Mouse (Mus musculus): ENCODE results near the gene Lrrc63. TPM values are rescaled to one million over a fixed set of nuclear protein-coding genes. Genes with fewer than 3 reads are reported as not detected.

The Lrrc63 gene
- polyA plus RNA-seq, 1 experiment from 2014 or later, result not detected

DNA sequence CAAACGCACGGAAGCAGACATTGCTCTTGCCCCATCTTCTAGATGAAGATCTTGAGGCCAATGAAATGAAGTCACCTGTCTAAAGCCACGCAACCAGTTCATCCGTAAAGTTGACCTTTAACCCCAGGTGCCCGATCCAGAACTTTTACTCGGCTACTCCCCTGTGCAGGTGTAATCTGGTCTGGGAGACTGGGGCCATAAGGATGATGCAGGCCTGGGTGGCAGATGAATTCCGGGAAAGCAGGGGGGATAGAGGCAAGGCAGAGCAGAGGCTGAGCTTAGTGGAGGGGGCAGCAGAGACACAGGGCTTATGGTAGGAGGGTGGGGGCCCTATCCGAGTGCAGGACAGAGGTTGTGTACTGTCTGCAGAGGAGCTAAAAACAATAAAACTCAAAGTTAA is 43.6 kb upstream of the Lrrc63 start:
- Histone ChIP-seq H3K4me2 (replicated peaks) (no peak overlapping the region), H3K36me3 (replicated peaks; ENCODE audit: control insufficient read depth, insufficient read depth) (no peaks in the 10 kb centered on the region), H3K27me3 (ENCODE audit: control insufficient read depth, insufficient read depth, low read length) (no peaks in the 10 kb centered on the region), H3K9ac (no peak overlapping the region), H3K9me3 (ENCODE audit: control insufficient read depth, low read length) (no peaks in the 10 kb centered on the region), H3K4me1 (replicated peaks; ENCODE audit: control insufficient read depth, insufficient read depth, low read length) (no peaks in the 10 kb centered on the region), H3K4me3 (replicated peaks; ENCODE audit: low read length) (no peak overlapping the region), H3K27ac (no peak overlapping the region)
- WGBS, result 86% methylated on average over 8 of the region's 8 CpGs
- ATAC-seq (ENCODE audit: low FRiP score) (no peak), DNase-seq (ENCODE audit: low spot score) (no peak)

DNA sequence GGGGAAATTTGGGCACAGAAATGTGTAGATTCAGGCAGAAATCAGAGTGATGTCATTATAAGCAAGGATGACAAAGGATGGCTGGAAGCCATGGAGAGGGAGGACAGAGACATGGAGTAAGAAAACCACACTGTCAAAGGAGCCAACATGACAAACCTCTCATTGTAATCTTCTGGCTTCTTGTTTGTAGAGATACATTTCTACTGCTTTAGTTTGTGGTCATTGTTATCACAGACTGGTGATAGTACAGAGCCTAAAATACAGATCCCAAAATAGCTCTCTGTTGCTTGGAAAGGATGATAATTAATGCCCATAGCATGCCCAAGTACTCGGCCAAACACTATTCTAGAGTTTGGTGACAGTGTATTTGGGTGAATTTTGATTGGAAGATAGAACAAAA is 39.9 kb upstream of the Lrrc63 start:
- Histone ChIP-seq H3K27ac (no peak overlapping the region), H3K27me3 (ENCODE audit: control insufficient read depth, insufficient read depth, low read length) (no peaks in the 10 kb centered on the region), H3K36me3 (replicated peaks; ENCODE audit: control insufficient read depth, insufficient read depth) (no peaks in the 10 kb centered on the region), H3K9me3 (ENCODE audit: control insufficient read depth, low read length) (no peaks in the 10 kb centered on the region), H3K9ac (no peak overlapping the region), H3K4me3 (replicated peaks; ENCODE audit: low read length) (no peak overlapping the region), H3K4me1 (replicated peaks; ENCODE audit: control insufficient read depth, insufficient read depth, low read length) (no peaks in the 10 kb centered on the region), H3K4me2 (replicated peaks) (no peak overlapping the region)
- ATAC-seq (ENCODE audit: low FRiP score) (no peak), DNase-seq (ENCODE audit: low spot score) (no peak)
- 91% methylated on average over 1 of the region's 1 CpGs for WGBS

DNA sequence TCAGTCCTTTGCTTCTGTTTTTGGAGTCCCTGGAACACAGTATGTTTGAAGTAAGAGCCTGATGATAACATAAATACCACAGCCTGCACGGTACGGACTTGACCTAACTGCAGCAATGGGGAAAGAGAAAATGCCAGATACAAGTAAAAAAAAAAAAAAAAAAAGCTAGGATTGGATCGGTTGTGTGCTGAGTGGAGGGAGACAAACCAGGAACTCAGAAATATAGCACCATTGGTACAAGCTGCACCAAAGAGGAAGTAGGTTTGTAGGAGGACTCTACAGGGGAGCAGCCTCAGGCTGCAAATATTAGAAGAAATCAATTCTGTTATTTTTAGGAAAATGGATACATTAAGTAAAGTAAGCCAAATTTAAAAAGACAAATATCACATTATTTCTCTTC is 37.8 kb upstream of the Lrrc63 start:
- DNase-seq (ENCODE audit: low spot score) (no peak), ATAC-seq (ENCODE audit: low FRiP score) (no peak)
- Histone ChIP-seq H3K4me3 (replicated peaks; ENCODE audit: low read length) (no peak overlapping the region), H3K4me2 (replicated peaks) (no peak overlapping the region), H3K9me3 (ENCODE audit: control insufficient read depth, low read length) (no peaks in the 10 kb centered on the region), H3K4me1 (replicated peaks; ENCODE audit: control insufficient read depth, insufficient read depth, low read length) (no peaks in the 10 kb centered on the region), H3K27me3 (ENCODE audit: control insufficient read depth, insufficient read depth, low read length) (no peaks in the 10 kb centered on the region), H3K27ac (no peak overlapping the region), H3K36me3 (replicated peaks; ENCODE audit: control insufficient read depth, insufficient read depth) (no peaks in the 10 kb centered on the region), H3K9ac (no peak overlapping the region)
- WGBS, result 83% methylated on average over 3 of the region's 3 CpGs

DNA sequence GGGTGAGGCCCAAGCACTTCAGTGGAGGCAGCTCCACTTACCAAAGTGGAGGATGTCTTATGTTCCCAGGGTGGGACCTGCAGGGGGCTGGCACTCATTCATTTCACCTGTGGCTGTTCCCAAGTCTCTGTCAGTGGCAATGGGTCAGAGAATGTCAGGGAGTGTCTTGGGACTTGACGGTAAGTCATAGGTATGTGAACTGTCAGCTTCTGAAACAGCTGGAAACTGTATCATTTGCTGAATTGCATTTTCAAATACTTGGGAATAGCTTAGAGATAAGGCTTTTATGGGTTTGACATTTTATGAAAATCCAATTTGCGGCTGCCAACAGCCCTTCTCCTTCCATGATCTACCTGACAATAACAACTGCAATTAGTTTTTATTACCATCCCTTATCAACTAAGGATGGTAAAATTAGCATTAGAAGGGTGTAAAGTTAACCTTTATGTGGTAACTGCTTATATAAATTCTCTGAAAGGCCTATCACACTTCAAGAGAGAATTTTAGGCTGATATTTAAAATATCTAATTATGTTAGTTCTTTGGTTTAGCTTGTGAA is 35.0 kb upstream of the Lrrc63 start:
- Histone ChIP-seq H3K9me3 (ENCODE audit: control insufficient read depth, low read length) (no peaks in the 10 kb centered on the region), H3K27ac (no peak overlapping the region), H3K4me2 (replicated peaks) (no peak overlapping the region), H3K27me3 (ENCODE audit: control insufficient read depth, insufficient read depth, low read length) (no peaks in the 10 kb centered on the region), H3K9ac (no peak overlapping the region), H3K4me3 (replicated peaks; ENCODE audit: low read length) (no peak overlapping the region), H3K36me3 (replicated peaks; ENCODE audit: control insufficient read depth, insufficient read depth) (no peaks in the 10 kb centered on the region), H3K4me1 (replicated peaks; ENCODE audit: control insufficient read depth, insufficient read depth, low read length) (no peaks in the 10 kb centered on the region)
- 94% methylated on average over 2 of the region's 2 CpGs for WGBS
- ATAC-seq (ENCODE audit: low FRiP score) (no peak), DNase-seq (ENCODE audit: low spot score) (no peak)

DNA sequence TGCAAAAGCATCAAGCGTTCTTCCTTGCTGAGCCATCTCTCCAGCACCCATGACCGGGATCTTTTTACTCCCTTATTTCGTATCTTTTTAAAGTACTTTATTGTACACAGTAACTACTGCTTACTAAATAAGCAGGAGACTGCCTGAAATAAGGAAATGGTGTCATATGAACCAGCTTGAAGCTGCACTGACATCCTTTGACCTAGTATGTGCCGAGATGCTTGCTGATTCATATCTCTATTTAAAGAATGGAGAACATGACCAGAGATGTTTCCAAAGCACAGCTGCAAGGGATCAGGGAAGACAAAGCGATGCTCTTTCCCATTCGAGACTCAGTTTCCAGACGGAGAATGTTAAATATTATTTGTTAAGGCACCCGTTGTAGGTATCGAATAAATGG is 33.7 kb upstream of the Lrrc63 start:
- no peak overlapping the region for H3K4me3 ChIP-seq (replicated peaks; ENCODE audit: low read length)
- ATAC-seq (ENCODE audit: low FRiP score) (no peak), DNase-seq (ENCODE audit: low spot score) (no peak)
- WGBS, result 96% methylated on average over 9 of the region's 9 CpGs
- no peaks in the 10 kb centered on the region for H3K36me3 ChIP-seq (replicated peaks; ENCODE audit: control insufficient read depth, insufficient read depth)
- no peak overlapping the region for H3K27ac ChIP-seq
- no peak overlapping the region for H3K9ac ChIP-seq
- no peaks in the 10 kb centered on the region for H3K9me3 ChIP-seq (ENCODE audit: control insufficient read depth, low read length)
- no peak overlapping the region for H3K4me2 ChIP-seq (replicated peaks)
- H3K4me1 ChIP-seq (replicated peaks; ENCODE audit: control insufficient read depth, insufficient read depth, low read length), result no peaks in the 10 kb centered on the region
- no peaks in the 10 kb centered on the region for H3K27me3 ChIP-seq (ENCODE audit: control insufficient read depth, insufficient read depth, low read length)

DNA sequence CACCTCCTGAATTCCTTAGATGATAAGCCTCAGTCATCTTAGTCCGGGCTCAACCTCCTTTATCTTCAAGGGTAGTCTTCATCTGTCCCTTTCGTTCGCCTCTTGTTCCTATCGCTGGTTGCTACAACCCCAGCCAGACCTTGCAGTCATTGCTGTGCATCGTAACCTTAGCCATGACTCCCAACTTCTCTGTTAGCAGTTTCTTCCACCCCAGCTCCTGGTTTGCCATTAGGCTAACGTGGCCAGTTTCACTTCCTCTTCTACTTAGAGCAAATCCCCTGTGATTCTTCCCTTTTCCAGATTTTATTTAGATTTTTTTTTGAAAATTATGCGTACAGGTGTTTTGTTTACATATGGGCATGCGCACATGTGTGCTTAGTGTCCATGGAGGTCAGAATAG is 33.2 kb upstream of the Lrrc63 start:
- H3K27me3 ChIP-seq (ENCODE audit: control insufficient read depth, insufficient read depth, low read length), result no peaks in the 10 kb centered on the region

DNA sequence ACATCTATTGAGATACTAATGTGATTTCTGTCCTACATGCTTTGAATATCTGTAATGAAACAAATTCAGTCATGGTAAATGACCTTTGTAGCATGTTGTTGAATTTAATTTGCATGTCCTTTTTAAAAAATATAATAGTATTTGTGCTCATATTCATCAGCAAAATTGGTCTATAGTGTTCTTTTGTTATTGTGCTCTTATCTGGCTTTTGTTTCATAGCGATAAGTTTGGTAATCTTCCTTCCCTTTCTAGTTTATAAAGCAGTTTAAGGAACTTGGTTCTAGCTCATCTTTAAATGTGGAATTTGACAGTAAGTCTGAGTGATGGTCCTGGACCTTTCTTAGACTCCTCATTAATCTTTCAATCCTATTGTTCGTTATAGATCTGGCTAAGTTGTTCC is 28.7 kb upstream of the Lrrc63 start:
- ATAC-seq (ENCODE audit: low FRiP score) (no peak), DNase-seq (ENCODE audit: low spot score) (no peak)
- no peak overlapping the region for H3K27ac ChIP-seq
- H3K27me3 ChIP-seq (ENCODE audit: control insufficient read depth, insufficient read depth, low read length), result no peaks in the 10 kb centered on the region
- no peaks in the 10 kb centered on the region for H3K9me3 ChIP-seq (ENCODE audit: control insufficient read depth, low read length)
- no peak overlapping the region for H3K9ac ChIP-seq
- H3K4me2 ChIP-seq (replicated peaks), result no peak overlapping the region
- H3K4me1 ChIP-seq (replicated peaks; ENCODE audit: control insufficient read depth, insufficient read depth, low read length), result no peaks in the 10 kb centered on the region
- no peak overlapping the region for H3K4me3 ChIP-seq (replicated peaks; ENCODE audit: low read length)
- 89% methylated on average over 2 of the region's 2 CpGs for WGBS
- no peaks in the 10 kb centered on the region for H3K36me3 ChIP-seq (replicated peaks; ENCODE audit: control insufficient read depth, insufficient read depth)

More for the DNA sequence above, 33.2 kb upstream of the Lrrc63 start:
- DNase-seq (ENCODE audit: low spot score), result no peak
- ATAC-seq (ENCODE audit: low FRiP score), result no peak
- Histone ChIP-seq H3K27ac (no peak overlapping the region), H3K4me1 (replicated peaks; ENCODE audit: control insufficient read depth, insufficient read depth, low read length) (no peaks in the 10 kb centered on the region), H3K4me2 (replicated peaks) (no peak overlapping the region), H3K4me3 (replicated peaks; ENCODE audit: low read length) (no peak overlapping the region), H3K9ac (no peak overlapping the region), H3K36me3 (replicated peaks; ENCODE audit: control insufficient read depth, insufficient read depth) (no peaks in the 10 kb centered on the region), H3K9me3 (ENCODE audit: control insufficient read depth, low read length) (no peaks in the 10 kb centered on the region)
- WGBS, result 92% methylated on average over 8 of the region's 8 CpGs

DNA sequence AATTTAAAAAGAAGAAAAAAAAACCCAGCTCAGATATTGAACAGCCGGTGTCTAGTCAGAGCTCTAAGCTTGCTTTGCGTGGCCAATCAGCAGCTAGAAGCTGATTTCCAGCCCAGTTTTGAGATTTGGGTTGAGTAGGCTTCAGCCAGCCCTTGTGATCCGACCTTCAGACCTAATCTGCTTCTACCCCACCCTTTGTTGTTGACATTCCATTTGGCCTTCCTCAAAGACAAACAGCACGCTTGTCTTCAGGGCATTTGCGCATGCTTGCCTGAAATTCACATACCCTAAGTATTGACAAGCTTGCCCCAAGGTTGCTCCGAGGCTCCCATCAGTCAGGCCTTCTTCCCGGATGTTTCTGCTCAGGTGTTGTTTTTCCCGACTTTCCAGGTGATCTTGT is 23.8 kb upstream of the Lrrc63 start:
- Histone ChIP-seq H3K9ac (no peak overlapping the region), H3K4me2 (replicated peaks) (no peak overlapping the region), H3K27me3 (ENCODE audit: control insufficient read depth, insufficient read depth, low read length) (no peaks in the 10 kb centered on the region), H3K9me3 (ENCODE audit: control insufficient read depth, low read length) (no peaks in the 10 kb centered on the region), H3K4me1 (replicated peaks; ENCODE audit: control insufficient read depth, insufficient read depth, low read length) (no peaks in the 10 kb centered on the region), H3K36me3 (replicated peaks; ENCODE audit: control insufficient read depth, insufficient read depth) (no peaks in the 10 kb centered on the region), H3K27ac (no peak overlapping the region), H3K4me3 (replicated peaks; ENCODE audit: low read length) (no peak overlapping the region)
- no peak for ATAC-seq (ENCODE audit: low FRiP score)
- 90% methylated on average over 8 of the region's 8 CpGs for WGBS
- no peak for DNase-seq (ENCODE audit: low spot score)

DNA sequence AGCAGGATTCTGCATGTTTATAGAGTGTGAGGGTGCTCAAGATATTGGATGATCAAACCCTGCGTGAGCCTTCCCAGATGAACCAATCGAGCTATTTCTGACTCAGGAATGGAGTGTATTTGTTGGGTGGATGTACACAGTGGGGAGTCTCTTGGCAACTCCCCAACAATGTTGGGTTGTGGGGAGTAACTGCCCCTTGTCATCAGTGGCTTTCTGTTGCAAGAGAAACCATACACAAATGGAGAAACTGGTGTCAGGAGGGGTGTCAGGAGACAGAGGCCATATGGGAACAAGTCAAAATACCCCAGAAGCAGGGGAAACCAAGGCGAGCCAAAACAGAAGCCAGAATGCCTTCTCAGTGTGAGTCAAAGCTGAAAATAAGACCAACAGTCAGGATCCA is 20.5 kb upstream of the Lrrc63 start:
- Histone ChIP-seq H3K36me3 (replicated peaks; ENCODE audit: control insufficient read depth, insufficient read depth) (no peaks in the 10 kb centered on the region), H3K4me2 (replicated peaks) (no peak overlapping the region), H3K9me3 (ENCODE audit: control insufficient read depth, low read length) (no peaks in the 10 kb centered on the region), H3K27me3 (ENCODE audit: control insufficient read depth, insufficient read depth, low read length) (no peaks in the 10 kb centered on the region), H3K27ac (no peak overlapping the region), H3K4me3 (replicated peaks; ENCODE audit: low read length) (no peak overlapping the region), H3K9ac (no peak overlapping the region), H3K4me1 (replicated peaks; ENCODE audit: control insufficient read depth, insufficient read depth, low read length) (no peaks in the 10 kb centered on the region)
- DNase-seq (ENCODE audit: low spot score) (no peak), ATAC-seq (ENCODE audit: low FRiP score) (no peak)
- 84% methylated on average over 3 of the region's 3 CpGs for WGBS

DNA sequence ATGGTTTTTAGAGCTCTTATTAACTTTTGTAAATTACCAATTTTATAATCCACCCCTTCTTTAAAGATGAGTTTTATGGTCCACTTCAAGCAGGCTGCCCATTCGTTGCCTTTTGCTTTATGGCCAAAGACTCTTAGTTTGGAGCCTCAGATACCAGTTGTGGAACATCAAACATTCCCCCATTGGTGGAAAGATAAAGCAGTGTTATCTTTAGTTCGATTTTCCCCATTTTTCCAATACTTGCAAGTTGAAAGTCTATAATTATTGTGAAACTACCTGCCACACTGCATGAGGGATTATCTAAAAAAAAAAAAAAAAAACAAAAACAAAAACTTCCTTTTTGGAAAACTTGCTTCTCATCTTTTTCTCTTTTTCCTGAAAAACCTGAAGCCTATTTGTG is 20.0 kb upstream of the Lrrc63 start:
- ATAC-seq (ENCODE audit: low FRiP score) (no peak), DNase-seq (ENCODE audit: low spot score) (no peak)
- H3K9me3 ChIP-seq (ENCODE audit: control insufficient read depth, low read length), result no peaks in the 10 kb centered on the region
- H3K9ac ChIP-seq, result no peak overlapping the region
- no peak overlapping the region for H3K4me2 ChIP-seq (replicated peaks)
- no peak overlapping the region for H3K4me3 ChIP-seq (replicated peaks; ENCODE audit: low read length)
- H3K4me1 ChIP-seq (replicated peaks; ENCODE audit: control insufficient read depth, insufficient read depth, low read length), result no peaks in the 10 kb centered on the region
- no peak overlapping the region for H3K27ac ChIP-seq
- no peaks in the 10 kb centered on the region for H3K27me3 ChIP-seq (ENCODE audit: control insufficient read depth, insufficient read depth, low read length)
- WGBS, result 83% methylated on average over 2 of the region's 2 CpGs
- no peaks in the 10 kb centered on the region for H3K36me3 ChIP-seq (replicated peaks; ENCODE audit: control insufficient read depth, insufficient read depth)
